Mouse (Mus musculus) megakaryocyte-erythroid progenitor cell, adult 5-6 weeks (primary cell): ENCODE measurements around the gene Chrna3. TPM values are rescaled to one million over a fixed set of nuclear protein-coding genes. Genes with fewer than 3 reads are reported as not detected.
A peak's percentile ranks its signal among the peaks of the same experiment; 100 is the strongest.

Experiments used
- ATAC-seq: replicated peaks from 2 replicates; pipeline ENCODE4 v1.8.0; 2016; ENCODE audit warnings: mild to moderate bottlenecking, inconsistent platforms; ENCODE audit not compliant: severe bottlenecking, poor library complexity, low FRiP score, low TSS enrichment
- total RNA-seq, 2 experiments: library from RNA; stranded (forward) in 1 of 2; stranded (reverse) in 1 of 2; fragments of 200-1000, 215-1000 nt in 1 of 2; fragments of >200 nt in 1 of 2; fragmentation: Nextera tagmentation in 1 of 2; gene quantifications; 2 replicates each; pipeline ENCODE4 v1.2.3; 2014 to 2017

Chrna3 gene
- total RNA-seq (2014; fragmentation: Nextera tagmentation) (not detected in 2 replicates), total RNA-seq (2017) (not detected in 2 replicates)

DNA sequence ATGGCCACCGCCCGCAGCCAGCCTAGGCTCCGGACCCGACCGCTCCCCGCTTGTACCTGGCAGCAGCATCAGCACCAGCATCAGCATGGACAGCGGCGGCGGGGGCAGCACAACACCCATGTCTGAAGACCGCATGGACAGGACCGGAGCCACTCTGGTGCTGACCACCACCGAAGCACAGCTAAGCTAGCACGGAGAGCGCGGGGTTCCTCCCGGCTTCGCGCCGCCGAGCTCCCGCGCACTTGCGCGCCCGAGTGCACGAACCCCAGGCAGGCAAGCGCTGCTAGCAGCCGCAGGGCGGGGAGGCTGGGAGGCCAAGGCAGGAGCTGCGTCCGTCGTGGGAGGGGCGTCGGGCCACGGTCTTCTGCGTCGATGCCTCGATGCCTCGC is at the start of gene Chrna3:
Chrna3 (minus strand) TSS at position 288 of the 389 bp plus-strand sequence.
- ATAC-seq: no peak

DNA sequence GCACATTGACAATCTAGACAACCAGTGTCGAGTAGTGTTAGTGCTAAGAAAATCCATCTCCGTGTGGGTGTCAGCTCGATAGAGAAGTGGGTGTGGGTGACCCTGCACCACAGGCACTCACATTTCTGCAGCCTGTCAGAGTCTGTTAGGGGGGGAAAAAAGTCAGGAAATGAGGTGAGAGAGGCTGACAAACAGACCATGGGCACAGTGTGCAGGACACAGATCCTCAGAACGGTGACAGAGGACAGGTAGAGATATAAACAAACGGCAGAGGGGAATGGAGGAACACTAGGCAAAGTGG is 41.6 kb upstream of the Chrna3 start:
- ATAC-seq: no peak

DNA sequence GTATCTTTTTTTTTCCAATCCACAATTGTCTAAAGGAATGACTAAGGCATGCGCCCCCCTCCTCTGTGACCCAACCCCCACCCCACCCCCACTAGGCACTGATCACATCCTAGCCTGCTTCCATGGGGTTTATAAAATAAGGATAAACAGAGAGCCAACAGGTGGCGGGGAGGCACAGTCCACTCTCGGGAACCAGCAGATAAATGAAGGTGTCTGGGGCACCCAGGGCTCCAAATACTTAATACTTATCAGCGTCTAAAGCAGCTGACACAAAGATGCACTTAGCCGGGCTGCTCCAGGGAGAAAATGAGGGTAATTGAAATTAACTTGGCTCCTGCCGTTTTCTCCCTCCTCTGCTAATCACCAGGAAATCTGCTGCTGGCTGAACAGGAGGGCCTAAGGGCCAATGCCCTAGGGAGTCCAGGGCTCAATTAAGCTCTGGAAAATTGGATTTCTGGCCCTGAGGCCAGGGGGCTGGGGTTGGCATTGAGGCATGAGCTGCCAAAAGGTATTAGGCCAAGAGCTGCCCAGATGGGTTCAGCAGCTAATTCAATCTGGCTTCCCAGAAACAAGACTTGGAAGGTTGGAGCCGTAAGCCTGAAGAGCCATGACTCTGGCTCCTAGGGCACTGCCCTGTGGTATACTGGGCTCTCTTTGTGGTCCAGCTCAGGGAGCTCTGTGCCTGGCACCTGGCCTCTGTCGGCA is 41.0 kb upstream of the Chrna3 start:
- ATAC-seq: no peak

DNA sequence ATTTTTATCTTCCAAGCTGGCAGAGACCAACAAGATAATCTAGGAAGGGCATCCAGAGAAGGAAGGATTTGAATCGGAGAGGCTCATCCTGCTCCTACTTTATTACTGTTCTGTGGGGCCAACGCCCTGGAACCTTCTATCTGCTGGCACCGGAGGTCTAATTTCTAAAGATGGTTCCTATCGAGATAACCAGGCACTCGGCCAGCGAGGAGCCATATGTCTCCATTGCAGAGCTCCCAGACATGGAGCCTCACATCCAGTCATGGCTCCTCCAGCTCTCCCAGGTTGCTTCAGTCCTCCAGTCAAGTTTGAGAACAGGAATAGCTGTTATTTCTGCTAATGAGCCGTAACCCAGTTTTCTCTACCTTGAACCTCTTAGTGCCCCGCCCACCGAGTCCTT is 38.9 kb upstream of the Chrna3 start:
- ATAC-seq: no peak

DNA sequence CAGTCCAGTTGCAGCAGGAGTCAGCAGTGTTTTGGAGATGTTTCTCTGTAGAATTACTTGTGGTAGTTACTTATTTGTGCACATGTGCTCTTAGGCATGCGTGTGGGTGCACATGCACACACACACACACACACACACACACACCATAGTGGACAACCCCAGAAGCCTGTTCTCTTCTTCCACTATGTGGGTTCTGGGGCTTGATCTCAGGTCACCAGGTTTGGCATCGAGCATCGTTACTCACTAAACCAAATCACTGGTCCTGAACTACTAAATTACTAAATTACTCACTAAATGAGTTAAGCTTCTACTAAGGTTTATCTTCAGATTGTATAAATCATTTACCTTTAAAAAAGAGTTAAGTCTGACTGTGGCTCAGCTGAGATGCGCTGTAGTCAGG is 31.7 kb upstream of the Chrna3 start:
- no peak for ATAC-seq

DNA sequence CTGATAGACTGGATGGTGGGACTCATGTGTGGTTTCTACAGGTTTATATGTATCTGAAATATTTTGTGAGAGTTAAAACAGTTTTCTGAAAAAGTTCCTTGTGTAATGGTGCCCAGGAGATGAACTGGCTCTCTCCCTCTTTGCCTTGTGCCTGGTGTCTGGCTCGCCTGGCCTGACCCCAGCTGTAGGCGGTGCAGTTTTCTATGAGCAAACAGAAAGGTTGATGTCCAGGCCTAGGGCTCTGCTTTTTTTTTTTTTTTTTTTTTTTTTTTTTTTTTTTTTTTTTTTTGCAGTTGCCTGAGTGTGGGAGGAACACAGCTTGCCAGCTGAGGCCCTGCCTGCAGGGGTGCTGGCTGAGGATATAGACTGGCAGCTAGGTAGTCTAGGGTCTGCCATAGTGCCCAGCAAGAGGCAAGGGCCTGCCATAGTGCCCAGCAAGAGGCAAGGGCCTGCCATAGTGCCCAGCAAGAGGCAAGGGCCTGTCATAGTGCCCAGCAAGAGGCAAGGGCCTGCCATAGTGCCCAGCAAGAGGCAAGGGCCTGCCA is 29.1 kb upstream of the Chrna3 start:
- no peak for ATAC-seq

DNA sequence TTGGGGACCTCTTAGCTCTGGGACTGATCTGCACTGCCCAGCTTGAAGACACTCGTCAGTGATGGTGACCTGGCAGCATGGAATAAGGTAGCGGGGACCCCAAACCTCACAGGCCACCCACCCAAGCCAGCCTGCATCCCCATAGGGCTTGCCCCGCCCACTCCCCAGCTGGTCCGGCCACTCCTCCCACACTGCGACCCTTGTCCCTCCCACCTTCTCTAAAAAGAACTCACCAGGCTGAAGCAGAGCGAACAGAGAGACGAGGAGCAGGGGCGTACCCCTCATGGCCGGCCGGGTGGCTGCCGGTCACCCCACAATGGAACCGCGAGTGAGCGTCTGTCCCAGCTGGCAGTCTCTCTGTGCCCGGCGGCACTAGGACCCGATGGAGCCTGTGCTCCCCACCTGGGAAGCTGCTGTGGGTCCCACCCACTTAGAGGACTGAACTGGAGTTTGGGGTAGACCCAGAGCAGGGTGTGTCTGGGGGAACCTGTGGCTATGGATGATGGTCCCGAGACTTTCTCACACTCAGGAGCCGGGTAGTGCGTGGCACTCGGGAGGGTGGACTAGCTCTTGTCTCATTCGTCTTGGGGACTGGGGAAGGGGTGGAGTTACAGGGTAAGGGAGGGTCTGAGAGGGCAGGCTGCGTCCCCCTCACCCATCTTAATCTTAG is 22.0 kb upstream of the Chrna3 start, which contains the start of gene Chrnb4:
Chrnb4 (minus strand) TSS at position 569 of the 670 bp plus-strand sequence.
- ATAC-seq: no peak; the same call in 1 of the 2 replicates

DNA sequence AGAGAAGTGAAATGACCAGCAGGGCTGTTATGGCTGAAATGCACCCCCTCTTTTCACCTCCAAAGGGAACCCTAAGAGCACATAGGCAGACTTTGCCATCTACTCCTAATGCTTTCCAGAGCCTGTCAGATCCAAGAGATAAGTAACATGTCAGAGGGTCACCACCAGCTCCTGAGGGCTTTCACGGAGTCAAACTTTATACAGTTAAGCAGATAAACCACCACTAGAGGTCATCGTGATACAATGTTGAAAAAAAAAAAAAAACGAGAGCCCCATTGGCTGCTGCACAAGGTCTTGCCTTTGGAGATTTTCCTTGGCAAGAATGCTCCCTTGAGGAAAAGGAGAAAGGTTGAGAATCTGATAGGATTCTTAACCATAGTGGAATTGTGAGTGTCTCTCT is 20.4 kb upstream of the Chrna3 start:
- no peak for ATAC-seq

DNA sequence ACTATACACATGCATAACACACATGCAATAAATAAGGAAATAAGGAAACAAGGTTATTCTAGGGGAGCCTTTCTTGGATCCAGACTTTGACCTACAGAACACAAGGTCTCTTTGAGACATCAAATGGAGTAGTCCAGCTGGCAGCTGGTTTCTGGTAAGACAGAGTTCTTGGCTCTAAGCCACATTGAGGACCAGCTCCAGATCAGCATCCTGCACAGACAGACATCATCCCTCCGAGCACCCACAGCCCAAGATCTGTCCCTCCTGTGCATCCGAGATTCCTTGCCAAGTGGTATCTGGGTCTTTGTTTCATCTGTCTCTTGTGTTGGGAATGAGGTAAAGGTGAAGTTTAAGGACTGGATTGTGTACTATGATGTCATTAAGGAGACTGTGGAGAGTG is 18.6 kb upstream of the Chrna3 start:
- ATAC-seq: no peak

DNA sequence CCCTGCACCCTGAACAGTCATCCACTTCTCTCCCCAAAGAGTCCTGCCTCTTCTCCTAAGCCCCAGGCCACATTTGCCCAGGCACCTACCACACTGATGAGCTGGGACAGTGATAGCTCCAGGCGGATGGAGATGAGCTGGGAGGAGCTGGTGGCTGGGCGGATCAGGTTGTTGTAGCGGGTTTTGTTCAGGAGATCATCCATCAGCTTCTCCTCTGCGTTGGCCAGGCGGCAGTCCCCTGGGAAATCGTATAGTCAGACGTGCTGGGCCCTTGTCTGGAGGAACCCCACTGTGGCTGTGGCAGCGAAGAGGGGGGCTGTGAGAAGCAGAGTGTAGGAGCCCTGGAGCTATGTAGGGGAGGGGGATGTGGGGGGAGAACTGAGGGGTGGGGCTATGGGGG is 17.3 kb upstream of the Chrna3 start:
- ATAC-seq: no peak

DNA sequence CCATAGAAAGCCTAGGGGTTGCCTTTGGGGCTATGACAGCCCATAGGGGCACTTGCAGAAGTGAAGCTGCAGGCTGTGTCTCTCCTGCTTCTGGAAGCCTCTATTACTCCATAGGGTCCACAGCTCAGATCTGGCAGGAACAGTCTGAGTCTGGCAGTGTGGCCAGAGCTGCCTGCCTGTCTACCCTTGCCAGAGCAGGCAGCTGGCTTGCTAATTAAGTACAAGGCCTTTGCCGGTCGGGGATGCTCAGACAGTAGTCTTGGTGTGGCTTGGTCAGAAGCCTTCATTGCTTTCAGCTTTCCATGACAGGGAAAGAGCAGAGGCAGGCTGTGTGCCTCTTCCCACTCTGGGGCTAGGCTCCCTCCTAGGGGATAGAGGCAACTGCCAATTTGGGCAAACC is 15.0 kb upstream of the Chrna3 start:
- ATAC-seq: no peak

DNA sequence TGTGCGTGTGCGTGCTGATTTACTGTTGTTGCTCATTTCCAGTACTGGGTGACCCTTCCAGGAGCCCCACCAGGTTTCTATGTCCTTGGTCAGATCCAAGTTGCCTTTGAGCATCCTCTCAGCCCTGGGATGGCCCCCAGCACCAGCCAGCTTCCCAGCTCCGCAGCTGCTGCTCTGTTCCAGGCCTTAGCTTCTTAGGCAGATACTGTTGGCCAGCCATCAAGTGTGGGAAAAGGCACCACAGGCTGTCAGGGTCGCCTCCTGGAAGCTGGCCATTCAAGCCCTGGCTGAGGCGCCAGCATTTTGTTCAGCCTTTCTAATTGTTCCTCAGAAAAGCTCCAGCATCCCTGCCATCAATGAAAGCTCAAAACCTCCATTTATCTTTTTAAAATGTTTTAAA is 13.6 kb upstream of the Chrna3 start:
- ATAC-seq: no peak

DNA sequence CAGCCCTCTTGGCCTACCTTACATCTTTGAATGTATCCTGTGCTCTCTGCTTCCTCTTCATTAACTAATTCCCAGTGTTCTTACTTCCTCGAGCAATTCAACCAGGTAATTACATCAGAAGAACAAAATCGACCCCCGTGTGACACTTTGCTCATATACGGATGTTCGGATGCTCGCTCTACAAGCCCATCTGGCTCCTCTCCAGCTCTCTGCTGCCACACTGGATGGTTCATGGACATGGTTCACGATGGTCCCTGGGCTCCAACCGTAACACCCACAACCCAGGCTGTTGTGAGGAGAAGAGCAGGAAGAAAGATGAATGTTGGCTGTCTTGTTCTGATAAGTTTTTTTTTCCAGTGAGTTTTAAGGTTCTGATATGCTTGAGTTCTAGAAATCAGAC is 12.6 kb upstream of the Chrna3 start:
- ATAC-seq: no peak

DNA sequence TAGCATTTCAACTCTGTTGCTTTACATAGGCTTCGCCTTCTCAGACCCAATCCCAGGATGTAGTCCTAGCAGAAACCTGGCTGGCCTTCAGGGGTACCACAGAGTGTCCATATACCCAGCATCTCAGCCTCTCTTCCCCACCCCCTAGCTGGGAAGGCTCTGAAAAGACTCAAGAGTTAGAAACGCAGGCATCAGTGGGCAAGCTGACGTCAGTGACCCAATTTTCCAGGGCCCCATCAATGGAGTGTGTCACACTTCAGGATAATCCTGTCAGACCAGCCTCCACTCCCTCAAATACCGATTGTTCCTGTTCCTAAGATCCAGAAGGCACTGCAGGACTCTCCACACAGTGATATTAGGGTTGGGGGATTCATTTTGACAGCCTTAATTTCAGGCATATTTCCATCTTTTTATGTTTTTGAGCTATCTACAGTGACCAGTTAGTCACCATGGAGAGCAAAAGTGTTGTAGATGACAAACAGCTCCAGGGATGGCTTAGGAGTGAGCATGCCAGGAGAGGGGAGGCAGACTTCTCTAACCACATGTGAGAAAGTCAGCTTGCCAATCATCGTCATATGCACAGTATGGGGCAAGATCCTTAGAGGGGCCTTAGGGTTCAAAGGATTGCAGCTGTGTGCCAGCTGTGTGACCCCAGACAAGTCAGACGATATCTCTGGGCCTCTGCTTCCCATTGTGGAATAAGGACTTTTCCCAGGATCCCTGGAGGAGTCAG is 5.2 kb upstream of the Chrna3 start:
- no peak for ATAC-seq

DNA sequence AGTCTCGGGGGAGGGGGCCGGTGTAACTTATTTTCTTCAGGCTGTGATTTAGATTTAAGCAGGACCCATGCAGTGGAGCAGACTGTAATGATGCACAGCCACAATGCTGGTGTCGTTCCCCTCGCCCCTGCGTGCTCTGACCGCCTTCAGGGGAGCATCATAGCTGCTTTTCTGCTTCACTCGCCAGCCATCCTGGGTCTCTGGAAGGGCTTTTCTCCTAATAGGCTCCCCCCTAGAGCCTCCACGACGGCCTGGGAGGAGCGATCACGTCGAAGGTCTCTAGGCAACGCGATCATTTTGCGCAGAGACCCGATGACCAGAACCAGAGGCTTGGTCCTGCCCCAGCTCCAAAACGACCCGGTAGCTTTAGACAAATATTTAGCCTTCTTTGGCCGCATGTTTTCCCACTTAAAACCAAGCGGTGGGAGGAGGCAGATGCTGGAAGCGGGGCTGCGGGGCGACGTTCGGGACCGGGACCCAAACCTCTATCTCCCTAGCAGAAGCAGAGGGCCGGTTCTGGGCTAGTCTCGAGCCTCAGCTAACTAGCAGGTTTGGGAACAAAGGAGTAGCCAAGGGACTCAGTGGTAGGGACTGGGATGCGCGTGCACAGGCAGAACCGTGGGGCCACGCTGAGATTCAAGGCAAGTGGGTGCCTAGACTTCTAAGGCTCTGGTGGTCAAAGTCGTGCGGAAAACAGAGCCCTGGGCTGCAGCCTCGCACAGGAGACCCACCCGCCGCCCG is 658 bp downstream of the Chrna3 start:
- ATAC-seq: no peak

DNA sequence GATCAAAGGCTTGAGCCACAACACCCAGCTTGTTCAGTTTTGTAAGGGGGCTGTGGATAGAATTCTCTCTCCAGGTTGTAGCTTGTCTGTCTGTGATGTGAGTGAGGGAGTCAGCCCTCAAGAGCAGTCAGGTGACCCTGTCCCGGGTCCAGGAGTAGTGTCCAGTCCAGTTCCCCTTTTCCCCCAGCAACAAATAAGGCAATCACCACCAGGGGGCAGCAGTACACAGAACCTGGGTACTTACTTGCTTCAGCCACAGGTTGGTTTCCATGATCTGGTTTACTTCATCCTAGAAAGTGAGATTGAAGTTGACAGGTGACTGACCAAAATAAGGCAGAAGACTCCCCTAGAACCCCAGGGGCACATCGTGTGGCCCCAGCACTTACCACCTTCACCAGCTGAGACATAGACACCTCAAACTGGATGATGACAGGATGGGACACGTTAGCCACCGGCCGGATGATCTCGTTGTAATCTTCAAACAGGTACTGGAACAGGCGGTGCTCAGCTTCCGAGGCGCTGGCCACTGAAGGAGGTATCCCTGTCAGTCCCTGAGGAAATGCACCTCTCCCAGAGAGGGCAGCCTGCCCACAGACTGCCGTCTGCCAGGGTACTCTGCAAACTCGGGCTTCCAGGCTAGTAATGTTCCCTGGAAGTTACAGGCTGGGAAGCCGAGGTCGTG is 2.3 kb downstream of the Chrna3 start:
- peak; percentile 84 for ATAC-seq

DNA sequence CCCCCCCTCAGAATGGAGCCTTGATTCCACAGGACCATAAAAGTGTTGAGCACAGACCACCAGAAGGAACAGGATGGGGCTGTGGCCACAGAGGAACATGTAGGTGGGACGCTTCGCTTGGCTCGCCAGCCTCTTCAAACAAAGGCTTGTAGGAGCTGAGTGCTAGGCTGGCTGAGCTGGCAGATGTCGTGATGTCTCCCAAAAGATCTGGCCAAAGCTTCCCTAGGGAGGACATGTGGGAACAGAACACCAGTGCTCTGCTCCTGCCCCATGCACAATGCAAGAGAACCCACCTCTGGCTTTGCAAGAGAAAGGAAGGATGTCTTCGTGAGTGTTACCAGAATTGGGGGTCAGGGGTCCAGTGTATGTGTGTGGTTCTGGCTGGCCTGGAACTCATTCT is 3.0 kb downstream of the Chrna3 start:
- ATAC-seq: no peak

DNA sequence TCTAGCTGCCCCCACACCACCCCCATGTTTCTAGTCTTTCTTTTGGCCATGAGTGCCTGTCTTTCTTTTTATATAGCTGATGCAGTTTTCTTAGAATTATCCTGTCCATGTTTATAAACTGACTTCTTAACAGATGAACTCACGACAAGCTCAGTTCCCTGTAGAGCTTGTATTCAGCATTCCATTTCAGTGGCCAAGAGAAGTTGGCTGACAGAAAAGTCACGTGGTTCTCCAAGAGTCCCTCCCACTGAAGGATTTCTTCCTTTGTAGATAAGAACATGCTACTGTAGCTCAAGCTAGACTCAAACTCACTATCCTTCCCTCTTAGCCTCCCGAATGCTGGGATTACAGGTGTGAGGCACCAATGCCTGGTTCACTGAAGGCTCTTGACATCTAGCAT is 9.4 kb downstream of the Chrna3 start:
- ATAC-seq: no peak
